Mouse (Mus musculus) cortical plate, adult 2 months (tissue): Measurements from ENCODE around the gene Pawr.

Experiments
- CTCF ChIP-seq: fragments of 200-500 bp; IDR thresholded peaks from 2 replicates; pipeline ENCODE4 v1.5.1; 2011; ENCODE audit warnings: mild to moderate bottlenecking, control low read depth, low read length; ENCODE audit not compliant: insufficient read depth; ENCODE audit errors: extremely low read depth
- POLR2A ChIP-seq: fragments of 200-500 bp; IDR thresholded peaks from 2 replicates; pipeline ENCODE4 v1.6.1; 2011; ENCODE audit warnings: mild to moderate bottlenecking, low read length, control low read depth; ENCODE audit not compliant: insufficient read depth; ENCODE audit errors: extremely low read depth

DNA sequence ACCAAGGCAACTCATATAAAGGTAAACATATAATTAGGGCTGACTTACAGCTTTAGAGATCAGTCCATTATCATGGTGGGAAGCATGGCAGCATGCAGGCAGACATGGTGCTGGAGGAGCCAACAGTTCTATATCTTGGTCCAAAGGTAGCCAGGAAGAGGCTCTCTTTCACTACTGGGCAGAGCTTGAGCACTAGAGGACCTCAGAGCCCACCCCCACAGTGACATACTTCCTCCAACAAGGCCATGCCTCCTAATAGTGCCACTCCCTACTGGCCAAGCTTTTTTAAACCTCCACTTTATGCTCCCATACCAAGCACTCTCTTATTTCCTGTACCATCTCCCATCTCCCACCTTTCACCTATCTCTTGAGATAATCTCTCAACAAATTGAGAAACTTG, 11.8 kb downstream of the Pawr start:
- TF ChIP-seq POLR2A: no peak
- TF ChIP-seq CTCF: no peak
